In the genomic region with DNA sequence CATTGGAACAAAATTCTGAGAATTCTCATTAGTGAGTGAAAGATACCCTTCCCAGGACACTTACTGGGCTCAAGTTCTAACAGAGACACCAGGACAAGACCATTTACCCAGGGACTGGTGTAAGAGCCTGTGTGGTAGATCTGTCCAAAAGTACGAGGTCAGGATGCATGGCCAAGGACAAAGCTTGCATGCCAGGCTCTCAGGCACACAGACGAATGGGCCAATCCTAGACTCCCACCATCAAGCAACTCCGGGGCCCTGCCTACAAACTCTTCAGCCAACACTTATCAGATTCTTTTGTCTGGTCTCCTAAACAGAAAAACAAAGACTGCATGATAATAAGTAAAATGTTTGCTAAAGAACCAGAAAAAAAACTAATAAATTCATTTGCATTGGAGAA, we compare ENCODE assay signal across 22 mouse cellular contexts.
DNase-seq lines count a peak whose midpoint lies in the region; ATAC-seq lines count a peak whose summit lies in the region.
"Had no signal": no experiment of that assay in that cellular context is flagged by ENCODE, and none has a peak within 500 bp of the region (broad histone marks: within the 10 kb centered on the region; RNA-seq: fewer than 3 reads in every experiment).

No protein-coding gene starts in this region.

- H3K27ac ChIP-seq in heart, embryonic 13.5 days (replicated peaks): peak overlapping the region; percentile 71
- H3K27ac ChIP-seq in limb, embryonic 11.5 days (replicated peaks; ENCODE audit: low read depth, low read length): peak overlapping the region; percentile 39; the same call in 1 of the 2 replicates
- no peak overlapping the region for H3K27ac ChIP-seq in limb, embryonic 10.5 days
- H3K27ac ChIP-seq: hindbrain, embryonic 13.5 days; kidney, postnatal 0 days; left cerebral cortex, adult 2 months; midbrain, embryonic 15.5 days; neural tube, embryonic 12.5 days had no signal

- 50% methylated on average over 3 of the region's 3 CpGs for WGBS in heart, embryonic 13.5 days
- 85% methylated on average over 3 of the region's 3 CpGs for WGBS in limb, embryonic 11.5 days
- WGBS in limb, embryonic 10.5 days: 86% methylated on average over 3 of the region's 3 CpGs

- H3K36me3 ChIP-seq in heart, embryonic 13.5 days: peaks cover 6% of the 10 kb centered on the region; the same call in 1 of the 2 replicates
- no peaks in the 10 kb centered on the region; the same call in 1 of the 2 replicates for H3K36me3 ChIP-seq in limb, embryonic 11.5 days (ENCODE audit: control insufficient read depth, insufficient read depth, low read length)
- H3K36me3 ChIP-seq in limb, embryonic 10.5 days: peaks cover 73% of the 10 kb centered on the region
- H3K36me3 ChIP-seq: hindbrain, embryonic 13.5 days; midbrain, embryonic 15.5 days; neural tube, embryonic 12.5 days had no signal

- H3K9me3 ChIP-seq in heart, embryonic 13.5 days: no peaks in the 10 kb centered on the region
- no peaks in the 10 kb centered on the region for H3K9me3 ChIP-seq in limb, embryonic 11.5 days (ENCODE audit: control insufficient read depth, low read length)
- H3K9me3 ChIP-seq in limb, embryonic 10.5 days (replicated peaks): no peaks in the 10 kb centered on the region
- H3K9me3 ChIP-seq: hindbrain, embryonic 13.5 days; midbrain, embryonic 15.5 days; neural tube, embryonic 12.5 days had no signal

- H3K4me3 ChIP-seq in heart, embryonic 13.5 days: no peak overlapping the region
- no peak overlapping the region for H3K4me3 ChIP-seq in limb, embryonic 11.5 days (ENCODE audit: low read depth, low read length)
- H3K4me3 ChIP-seq in limb, embryonic 10.5 days: no peak overlapping the region
- H3K4me3 ChIP-seq: hindbrain, embryonic 13.5 days; left cerebral cortex, adult 2 months; midbrain, embryonic 15.5 days; neural tube, embryonic 12.5 days had no signal

- no peak for ATAC-seq in heart, embryonic 13.5 days (ENCODE audit: extremely low read depth, insufficient number of reproducible peaks, low FRiP score, low TSS enrichment)
- no peak for ATAC-seq in limb, embryonic 11.5 days (ENCODE audit: insufficient number of reproducible peaks, low FRiP score, low TSS enrichment, low read depth)
- ATAC-seq: liver, postnatal 0 days; lung, postnatal 0 days; midbrain, embryonic 15.5 days had no signal

- H3K27me3 ChIP-seq in heart, embryonic 13.5 days (replicated peaks): no peaks in the 10 kb centered on the region
- no peaks in the 10 kb centered on the region for H3K27me3 ChIP-seq in limb, embryonic 11.5 days (ENCODE audit: control insufficient read depth, insufficient read depth, low read length)
- H3K27me3 ChIP-seq in limb, embryonic 10.5 days (ENCODE audit: low read depth, poor library complexity, severe bottlenecking): no peaks in the 10 kb centered on the region
- H3K27me3 ChIP-seq: hindbrain, embryonic 13.5 days; midbrain, embryonic 15.5 days; neural tube, embryonic 12.5 days had no signal

- H3K4me1 ChIP-seq in heart, embryonic 13.5 days: peaks cover 80% of the 10 kb centered on the region
- peaks cover 20% of the 10 kb centered on the region for H3K4me1 ChIP-seq in limb, embryonic 11.5 days (ENCODE audit: control insufficient read depth, insufficient read depth, low read length)
- H3K4me1 ChIP-seq in limb, embryonic 10.5 days: peaks cover 48% of the 10 kb centered on the region

- no peak overlapping the region for H3K4me2 ChIP-seq in heart, embryonic 13.5 days
- H3K4me2 ChIP-seq in limb, embryonic 11.5 days (ENCODE audit: low read depth, severe bottlenecking): no peak overlapping the region
- H3K4me2 ChIP-seq: heart, embryonic 11.5 days; hindbrain, embryonic 13.5 days; liver, embryonic 11.5 days; midbrain, embryonic 15.5 days; neural tube, embryonic 12.5 days had no signal

- no peak overlapping the region for H3K9ac ChIP-seq in heart, embryonic 13.5 days
- H3K9ac ChIP-seq in limb, embryonic 11.5 days (ENCODE audit: low read length): no peak overlapping the region
- H3K9ac ChIP-seq: hindbrain, embryonic 13.5 days; liver, postnatal 0 days; midbrain, embryonic 15.5 days; neural tube, embryonic 12.5 days had no signal

- peak; percentile 41 for DNase-seq in adrenal gland, postnatal 36 days
- DNase-seq in adrenal gland, adult 18-20 months (ENCODE audit: low spot score in 2 of 2): no peak
- DNase-seq in heart, adult 18-20 months: no peak
- no peak for DNase-seq in limb, embryonic 11.5 days (ENCODE audit: low spot score)
- no peak for DNase-seq in limb, embryonic 10.5 days (ENCODE audit: low spot score)
- DNase-seq in cerebellum, adult 11 months: no peak
- DNase-seq: cerebellum, adult 9-10 months; gastrocnemius, postnatal 36 days; kidney, adult 2 months; layer of hippocampus, adult 9-11 months; left cerebral cortex, postnatal 4 days; liver, postnatal 0 days; right cerebral cortex, postnatal 14 days had no signal

Comparison
In these comparisons a context has a peak if more than half of its experiments do, and no peak if none do; other contexts are left out.
1. DNase-seq: peak in adrenal gland, postnatal 36 days (2 of 2); none in adrenal gland, adult 18-20 months (0 of 2), heart, adult 18-20 months (0 of 2), limb, embryonic 11.5 days (single experiment), limb, embryonic 10.5 days (single experiment) and cerebellum, adult 11 months (single experiment).